Mouse (Mus musculus) thymus, adult 18-20 months (tissue): ENCODE results near the gene Hist2h2bb.
"Not testable (repeated sequence)": the region's sequence is repeated elsewhere in the genome, so short reads cannot be mapped to it uniquely, and the experiment has no call there.

Experiments used
- DNase-seq, 2 experiments: peaks; one replicate each; pipeline ENCODE4 v3.0.0; 2022; ENCODE audit warnings: mixed read lengths in 2 of 2

Hist2h2bb gene

DNA sequence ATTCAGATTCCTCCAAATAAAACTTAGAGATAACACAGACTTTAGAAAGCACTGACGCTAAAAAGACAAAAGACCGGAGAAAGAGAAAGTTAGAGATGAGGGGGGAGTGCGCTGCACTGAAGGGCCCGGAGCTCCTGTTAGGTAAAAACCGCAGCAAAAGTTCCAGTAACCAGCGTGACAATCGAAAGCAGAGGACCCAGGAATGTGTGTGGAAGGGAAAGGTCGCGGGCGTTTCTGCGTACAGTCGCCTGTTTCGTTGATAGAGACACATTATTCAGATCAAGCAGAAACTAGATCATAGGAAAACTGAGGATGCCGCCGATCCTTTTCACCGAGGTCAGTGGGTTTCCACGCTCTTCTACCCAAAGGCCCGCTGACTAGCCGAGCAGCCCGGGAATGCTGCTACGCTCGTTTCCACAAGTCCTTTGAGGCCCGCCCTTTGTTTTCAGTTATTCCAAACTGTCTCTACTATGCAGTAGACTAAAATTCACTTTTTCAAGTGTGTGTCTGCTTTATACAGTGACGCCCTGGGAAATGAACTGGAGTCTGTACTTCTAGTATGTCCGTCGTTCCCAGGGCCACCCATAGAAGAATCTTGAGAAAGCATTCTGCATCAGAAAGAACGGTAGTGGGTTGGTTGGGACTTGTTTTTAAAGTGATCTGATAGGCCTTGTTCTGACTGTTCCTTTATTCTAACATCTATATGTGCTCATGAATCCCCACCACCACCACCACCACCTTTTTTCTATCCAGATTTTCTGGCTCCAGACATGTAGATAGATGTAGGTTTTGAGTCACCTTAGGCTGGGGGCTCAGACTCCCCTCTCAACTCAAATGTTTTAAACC, 5.8 kb upstream of the Hist2h2bb start:
- peak in 1 of 2 experiments; percentile 55 for DNase-seq

DNA sequence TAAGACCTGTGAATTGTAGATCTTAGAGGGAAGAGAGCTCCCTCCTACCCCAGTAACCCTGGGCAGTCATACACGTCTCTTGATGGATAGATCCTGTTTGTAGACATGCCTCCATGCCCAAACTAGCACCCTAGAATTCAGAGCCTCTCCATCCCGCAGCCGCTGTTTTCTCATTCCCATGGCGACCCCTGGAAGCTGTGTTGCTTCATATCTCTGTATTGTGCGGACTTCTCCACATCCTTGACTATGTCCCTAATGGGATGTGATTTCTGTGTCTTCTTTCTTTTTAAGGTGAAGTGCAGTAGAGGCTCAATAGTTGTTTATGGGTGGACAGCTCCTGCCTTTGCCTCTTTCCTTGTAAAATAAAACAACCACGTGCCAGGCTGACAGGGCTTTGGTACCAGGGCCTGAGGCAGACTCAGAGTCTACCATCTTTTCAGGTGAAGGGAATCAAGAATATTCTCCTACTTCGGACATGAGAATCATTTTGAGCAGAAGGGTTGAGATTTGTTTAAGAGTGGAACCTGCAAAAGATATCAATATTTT, 5.1 kb upstream of the Hist2h2bb start:
- no peak for DNase-seq

DNA sequence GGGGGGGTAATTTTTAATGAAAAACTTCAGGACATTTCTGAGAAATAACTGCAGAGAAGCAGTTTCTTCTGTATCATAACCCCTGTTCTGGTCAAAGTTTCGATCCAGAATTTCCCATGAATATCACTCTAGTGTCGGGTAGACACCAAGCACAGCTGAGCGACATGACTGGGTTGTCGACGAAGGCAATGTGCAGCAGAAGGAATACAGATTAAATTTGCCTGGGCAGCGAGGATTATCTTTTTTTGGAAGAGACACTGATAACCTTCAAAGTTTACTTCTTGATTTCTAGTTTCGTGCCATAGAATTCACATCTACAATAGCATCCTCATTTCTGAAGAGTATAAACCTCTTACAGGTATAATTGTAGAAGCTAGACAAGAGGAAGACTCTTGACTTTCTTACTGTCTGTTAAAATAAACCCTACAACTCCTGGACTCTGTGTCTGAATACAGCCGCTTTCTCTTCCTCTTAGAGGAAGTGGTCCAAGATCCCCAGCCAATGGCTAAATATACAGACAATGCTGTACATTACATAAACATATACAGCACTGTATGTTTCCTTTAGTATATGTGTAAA, 3.3 kb upstream of the Hist2h2bb start:
- no peak for DNase-seq

DNA sequence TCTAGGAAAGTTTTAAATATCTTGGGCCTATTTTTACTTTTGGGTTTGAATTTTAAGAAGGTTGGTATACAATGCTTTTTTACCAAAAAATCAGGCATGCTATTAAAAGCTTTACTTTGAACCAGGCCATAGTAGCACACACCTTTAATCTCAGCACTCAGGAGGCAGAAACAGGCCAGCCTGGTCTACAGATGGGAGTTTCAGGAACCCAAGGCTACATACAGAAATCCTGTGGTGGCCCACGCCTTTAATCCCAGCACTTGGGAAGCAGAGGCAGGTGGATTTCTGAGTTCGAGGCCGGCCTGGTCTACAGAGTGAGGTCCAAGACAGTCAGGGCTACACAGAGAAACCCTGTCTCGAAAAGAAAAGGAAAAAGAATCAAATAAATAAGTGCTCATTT, 2.0 kb upstream of the Hist2h2bb start:
- no peak for DNase-seq

DNA sequence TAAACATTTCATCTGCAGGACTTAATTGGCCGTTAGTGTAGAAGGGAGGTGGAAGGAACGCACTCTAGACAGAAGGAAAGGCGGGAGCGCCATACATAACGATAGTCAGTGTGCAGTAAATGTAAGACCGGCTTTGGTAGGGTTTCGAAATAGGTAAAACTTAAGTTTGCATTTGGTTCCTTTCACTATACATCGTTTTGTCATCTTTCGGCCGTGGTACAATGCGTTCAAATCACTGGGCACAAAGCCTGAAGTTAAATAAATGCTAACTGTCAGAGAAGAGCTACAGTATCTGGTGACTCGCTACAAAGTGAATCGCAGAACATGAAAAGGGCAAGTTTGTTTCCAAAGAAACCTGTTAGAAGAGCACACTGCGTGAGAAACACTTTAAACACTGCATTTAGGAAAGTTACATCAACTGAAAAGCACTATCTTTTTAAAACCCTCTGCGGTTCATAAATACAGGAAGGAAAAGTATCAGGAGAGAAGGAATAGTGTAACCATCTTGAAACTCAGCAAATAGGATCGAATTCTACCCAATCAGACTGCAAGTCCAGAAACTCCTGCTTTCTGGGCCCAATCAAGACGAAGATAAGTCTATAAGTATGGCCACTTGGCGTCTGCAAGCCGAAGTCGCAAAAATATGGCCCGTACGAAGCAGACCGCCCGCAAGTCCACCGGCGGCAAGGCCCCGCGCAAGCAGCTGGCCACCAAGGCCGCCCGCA, 1.3 kb upstream of the Hist2h2bb start, which contains the start of gene Hist2h3b:
Gene Hist2h3b (plus strand): TSS at position 604 of the 725 bp plus-strand sequence.
- peak; percentile 57 to 74 for DNase-seq

DNA sequence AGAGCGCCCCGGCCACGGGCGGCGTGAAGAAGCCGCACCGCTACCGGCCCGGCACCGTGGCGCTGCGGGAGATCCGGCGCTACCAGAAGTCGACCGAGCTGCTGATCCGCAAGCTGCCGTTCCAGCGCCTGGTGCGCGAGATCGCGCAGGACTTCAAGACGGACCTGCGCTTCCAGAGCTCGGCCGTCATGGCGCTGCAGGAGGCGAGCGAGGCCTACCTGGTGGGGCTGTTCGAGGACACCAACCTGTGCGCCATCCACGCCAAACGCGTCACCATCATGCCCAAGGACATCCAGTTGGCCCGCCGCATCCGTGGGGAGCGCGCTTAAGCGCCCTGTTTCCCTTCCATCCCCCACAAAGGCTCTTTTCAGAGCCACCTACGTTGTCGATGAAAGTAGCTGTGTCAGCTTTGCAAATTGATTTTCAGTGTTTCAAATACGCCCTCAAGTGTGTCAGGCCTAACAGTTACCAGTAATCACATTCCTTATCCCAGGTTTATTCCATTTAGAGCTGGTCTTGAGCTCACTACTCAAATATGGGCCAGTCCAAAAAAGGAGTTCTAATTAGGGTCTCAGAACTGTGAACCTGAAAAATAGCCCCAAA, 675 bp upstream of the Hist2h2bb start:
- peak in 1 of 2 experiments; percentile 52 for DNase-seq

DNA sequence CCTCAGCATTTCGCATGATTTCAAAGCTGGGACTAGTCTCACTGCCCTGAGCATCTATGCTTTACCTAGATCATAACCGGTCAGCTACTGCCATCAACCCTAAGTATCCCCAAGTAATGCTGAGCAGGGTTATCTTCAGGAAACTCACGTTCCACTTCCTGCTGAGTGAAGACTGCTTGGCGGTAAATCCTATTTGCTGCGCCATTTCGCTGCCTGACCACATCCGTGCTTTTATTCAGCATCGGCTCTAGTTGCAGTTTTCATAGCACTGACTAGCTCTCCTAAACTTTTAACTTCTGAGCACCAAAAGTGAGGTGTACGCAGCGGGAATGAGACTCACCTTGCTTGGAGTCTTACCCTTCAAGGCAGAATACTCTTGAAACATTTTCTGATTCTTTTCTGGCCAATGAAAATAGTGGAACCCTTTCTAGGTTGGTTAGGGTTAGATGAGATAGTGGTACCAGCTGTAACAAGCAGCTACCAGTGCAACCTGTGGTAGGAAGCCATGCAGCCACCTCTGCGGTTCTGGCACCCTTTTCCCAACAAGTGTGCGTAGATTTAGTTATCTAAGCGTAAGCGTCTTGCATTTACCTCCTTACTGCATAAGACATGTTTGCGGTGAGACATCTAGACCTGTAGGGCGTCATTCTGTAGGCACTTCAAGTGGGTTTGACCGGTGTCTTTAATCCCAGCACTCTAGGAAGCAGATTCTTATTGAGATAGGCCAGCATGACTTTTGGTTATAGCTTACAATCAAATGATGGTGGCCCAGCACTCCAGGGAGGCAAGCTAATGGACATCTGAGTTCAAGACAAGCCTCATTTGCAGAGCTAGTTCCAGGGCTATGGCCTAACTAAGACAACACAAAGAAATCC, 4.3 kb downstream of the Hist2h2bb start:
- DNase-seq = peak; percentile 39 to 57

DNA sequence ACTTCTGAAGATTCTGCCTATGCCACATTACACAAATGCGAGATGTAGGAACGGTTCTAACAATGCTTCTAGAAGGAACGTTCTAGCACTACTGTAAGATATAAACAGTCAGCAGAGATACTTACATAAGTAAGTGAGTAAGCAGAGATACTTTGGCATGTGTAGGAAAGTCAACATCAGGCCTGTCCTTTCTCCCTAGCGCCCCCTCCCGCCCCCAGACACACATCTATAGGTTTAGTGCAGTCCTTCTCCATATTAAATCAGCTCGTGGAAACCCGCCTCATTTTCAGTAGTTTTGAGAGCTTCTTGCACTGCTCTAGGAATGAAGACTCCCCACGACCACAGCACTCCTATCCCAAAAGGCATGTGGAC, 7.9 kb downstream of the Hist2h2bb start:
- DNase-seq = peak; percentile 50 to 65

DNA sequence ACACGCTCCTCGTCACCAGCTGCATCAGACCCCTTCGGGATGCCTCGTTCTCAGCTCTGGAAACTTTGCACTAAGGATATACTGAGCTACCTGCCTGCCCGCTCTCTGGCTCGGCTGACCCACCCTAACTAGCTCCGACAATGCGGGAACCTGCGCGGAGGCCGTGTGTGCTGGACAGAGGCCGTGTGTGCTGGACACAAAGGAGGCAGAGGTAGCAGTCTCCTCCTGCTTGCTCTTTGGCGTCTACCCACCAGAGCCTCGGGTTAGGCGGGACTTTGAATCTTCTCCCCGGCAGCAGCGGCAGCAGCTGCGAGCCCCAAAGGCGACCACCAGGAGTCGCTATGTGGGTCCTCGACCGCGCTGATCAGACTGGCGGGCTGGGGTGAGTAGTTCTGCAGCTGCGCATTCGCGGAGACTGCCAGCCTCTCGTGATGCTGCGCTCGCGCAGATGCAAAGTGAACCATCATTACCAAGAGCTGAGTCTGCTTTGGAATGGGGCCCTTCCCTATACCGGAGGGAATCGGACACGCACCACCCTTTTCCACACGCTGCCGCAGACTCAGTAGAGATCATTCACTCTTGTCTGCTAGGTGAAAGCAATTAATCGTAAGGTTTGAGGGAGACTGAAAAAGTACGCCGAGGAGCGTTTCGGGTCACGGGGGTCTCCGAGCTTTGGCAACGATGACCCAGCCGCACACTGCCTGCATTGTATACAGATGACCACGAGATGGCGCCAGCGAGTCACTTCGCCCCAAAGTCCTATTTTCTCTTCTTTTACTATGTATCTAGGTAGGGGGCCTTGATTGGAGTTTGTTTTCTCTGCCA, 8.5 kb downstream of the Hist2h2bb start:
- DNase-seq = peak; percentile 88 to 90

DNA sequence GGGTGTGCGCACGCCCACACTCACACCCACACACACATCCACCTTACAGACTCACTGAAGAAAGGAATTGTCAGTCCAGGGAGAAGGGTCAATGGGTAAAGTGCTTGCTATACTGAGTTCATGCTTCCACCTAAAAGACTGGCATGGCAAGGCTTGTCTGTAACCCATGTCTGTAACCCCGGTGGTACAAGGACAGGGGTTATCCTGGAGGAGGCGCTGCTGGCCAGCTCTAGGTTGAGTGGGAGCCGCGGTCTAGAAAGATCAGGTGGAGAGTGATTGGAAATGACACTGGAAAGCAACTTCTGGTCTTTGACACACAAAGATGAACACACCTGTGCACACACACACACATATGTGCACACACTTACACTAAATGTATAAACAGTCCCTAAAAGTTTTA, 11.1 kb downstream of the Hist2h2bb start:
- DNase-seq = no peak

DNA sequence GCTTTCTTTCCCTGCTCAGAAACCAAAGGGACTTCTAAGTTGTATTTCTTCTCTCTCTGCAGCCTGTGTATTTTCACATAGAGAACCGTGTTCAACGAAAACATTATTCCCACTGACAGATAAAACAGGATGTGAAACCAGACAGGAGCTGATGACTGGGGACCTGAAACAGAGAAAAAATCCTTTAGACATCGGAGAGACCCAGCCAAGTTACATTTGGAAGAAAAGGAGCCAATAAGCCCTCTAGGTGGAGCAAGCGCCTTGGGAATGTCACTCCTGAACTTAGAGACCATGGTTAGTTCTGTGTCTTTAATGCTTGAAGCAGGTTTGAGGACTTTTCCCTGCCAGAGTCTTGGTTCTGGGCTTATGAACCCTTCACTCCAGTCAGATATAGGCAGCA, 14.9 kb downstream of the Hist2h2bb start:
- no peak for DNase-seq

DNA sequence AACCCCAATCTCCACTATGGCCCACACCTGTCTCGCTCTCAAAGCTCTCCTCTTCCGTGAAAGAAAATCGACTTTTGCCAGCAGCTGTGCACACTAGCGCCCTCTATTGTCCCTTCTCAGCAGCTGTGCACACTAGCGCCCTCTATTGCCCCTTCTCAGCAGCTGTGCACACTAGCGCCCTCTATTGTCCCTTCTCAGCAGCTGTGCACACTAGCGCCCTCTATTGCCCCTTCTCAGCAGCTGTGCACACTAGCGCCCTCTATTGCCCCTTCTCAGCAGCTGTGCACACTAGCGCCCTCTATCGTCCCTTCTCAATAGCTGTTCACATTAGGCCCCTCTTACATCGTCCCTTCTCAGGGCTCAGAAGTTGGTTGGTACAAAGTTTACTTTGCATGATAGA, 17.8 kb downstream of the Hist2h2bb start:
- DNase-seq = not testable (repeated sequence)

DNA sequence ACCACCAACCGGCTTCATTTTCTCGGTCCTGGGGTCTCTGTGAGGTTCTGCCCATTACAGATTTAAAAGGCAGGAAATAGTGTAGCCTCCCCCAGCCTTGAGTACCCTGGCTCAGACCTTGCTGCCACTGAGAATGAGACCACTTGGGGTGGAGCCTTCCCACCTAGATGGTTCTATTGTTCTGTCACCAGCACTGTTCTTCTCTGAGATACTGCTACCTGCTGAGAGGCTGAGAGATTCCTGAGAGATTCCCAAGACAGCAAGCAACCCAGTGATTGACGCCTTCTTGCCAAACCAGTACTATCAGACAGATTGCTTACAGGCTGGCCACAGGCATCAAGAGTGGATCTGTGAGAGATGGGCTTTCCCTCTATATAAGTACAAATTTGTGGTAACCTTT, 19.6 kb downstream of the Hist2h2bb start:
- no peak for DNase-seq

DNA sequence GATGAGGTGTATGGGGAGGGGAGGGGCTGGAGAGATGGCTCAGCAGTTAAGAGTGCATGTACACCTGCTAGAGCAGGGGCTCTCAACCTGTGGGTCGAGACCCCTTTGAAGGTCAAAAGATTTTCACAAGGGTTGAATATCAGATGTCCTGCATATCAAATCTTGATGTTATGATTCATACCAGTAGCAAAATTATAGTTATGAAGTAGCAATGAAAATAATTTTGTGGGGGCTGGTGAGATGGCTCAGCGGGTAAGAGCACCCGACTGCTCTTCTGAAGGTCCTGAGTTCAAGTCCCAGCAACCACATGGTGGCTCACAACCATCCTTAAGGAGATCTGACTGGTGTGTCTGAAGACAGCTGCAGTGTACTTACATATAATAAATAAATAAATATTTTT, 21.2 kb downstream of the Hist2h2bb start:
- DNase-seq = not testable (repeated sequence)

DNA sequence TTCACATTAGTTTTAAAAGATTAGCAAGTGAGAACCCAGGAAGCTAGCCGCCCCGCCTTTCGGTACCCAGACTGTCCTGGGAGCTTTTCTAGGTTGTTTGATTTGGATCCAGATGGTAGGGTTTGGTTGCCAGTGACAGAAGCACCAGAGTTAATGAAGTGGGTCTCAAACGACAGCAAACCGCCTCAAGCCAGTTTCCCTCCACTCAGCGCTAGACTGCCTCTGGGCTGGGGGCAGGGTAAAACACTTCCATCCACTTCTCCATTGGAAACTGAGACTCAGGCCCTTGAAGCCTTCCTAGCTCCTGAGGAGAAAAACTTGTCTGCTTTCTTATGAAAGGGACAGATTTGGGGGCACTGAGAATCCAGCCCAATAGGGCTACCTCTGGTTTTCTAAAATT, 23.1 kb downstream of the Hist2h2bb start:
- DNase-seq = no peak

DNA sequence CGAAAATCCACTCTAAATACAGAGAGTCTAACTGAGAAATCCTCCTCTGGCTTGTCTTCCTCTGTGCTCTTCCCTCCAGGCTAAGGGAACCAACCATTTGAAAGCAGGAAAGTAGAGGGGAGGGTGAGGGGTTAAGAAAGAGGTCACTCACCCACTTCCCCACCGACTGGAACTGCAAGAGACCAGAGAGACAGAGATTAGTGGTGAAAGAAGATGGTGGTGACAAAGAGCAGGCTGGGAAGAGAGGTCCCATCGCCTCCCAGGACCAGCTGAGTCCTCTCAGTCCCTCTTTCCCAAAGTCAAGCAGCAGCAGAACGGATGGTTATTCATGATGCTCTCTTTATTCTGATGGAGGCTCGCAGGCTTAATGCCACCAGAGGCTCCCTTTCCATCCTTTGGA, 23.8 kb downstream of the Hist2h2bb start:
- no peak for DNase-seq

DNA sequence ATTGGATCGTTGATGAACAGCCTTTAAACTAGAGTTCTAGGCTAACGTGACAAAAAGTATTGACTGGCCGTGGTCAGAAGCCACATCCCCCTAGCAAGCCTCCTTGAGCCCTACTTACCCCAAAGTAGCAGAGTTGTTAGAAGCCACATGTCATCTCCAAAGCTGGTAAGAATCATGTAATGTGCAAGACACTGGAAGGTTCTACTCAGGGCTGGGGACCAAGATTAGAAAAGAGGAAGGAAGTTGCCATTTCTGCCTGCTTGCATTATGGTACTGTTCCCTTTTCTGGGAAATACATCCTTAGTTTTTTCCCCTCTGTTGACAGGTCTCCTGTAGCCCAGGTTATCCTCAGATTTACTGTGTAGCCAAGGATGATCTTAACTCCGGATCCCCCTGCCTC, 24.2 kb downstream of the Hist2h2bb start, which contains the start of gene Fcgr1:
Gene Fcgr1 (minus strand): TSS at position 183 of the 400 bp plus-strand sequence.
- DNase-seq = no peak

DNA sequence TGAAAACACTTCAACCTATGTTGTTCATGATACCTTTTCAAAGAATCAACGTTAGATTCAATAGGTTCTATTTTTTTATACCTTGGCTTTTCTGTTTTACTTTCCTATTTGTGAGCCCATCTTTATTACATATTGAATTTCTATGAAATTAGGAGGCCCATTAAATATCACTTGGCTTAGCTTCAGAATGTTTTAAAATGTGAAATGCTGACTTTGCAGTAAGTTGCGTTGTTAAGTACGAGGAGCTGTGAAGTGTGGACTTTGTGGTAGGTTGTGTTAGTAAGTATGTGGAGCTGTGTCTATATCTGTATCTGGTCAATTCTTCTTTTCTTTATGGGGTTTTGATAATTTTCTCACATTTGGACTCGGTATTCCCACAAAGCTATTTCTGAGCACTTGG, 28.8 kb downstream of the Hist2h2bb start:
- DNase-seq = no peak

DNA sequence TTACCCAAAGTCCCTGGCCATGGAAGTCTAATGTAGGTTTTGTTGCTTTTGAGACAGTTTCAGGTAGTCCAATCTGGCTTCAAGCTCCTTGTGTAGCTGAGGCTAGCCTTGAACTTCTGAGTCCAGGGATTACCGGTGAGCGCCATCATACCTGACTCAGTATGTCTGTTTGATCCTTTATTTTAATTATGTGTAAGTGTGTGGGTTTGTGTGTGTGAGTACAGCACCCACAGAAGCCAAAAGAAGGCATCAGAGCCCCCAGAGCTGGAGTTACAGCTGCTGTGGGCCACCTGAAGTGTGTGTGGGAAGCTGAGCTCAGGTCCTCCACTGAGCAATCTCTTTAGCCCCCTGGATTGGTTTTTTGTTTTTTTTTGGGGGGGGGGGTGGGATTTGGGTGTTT, 30.0 kb downstream of the Hist2h2bb start:
- DNase-seq = no peak

DNA sequence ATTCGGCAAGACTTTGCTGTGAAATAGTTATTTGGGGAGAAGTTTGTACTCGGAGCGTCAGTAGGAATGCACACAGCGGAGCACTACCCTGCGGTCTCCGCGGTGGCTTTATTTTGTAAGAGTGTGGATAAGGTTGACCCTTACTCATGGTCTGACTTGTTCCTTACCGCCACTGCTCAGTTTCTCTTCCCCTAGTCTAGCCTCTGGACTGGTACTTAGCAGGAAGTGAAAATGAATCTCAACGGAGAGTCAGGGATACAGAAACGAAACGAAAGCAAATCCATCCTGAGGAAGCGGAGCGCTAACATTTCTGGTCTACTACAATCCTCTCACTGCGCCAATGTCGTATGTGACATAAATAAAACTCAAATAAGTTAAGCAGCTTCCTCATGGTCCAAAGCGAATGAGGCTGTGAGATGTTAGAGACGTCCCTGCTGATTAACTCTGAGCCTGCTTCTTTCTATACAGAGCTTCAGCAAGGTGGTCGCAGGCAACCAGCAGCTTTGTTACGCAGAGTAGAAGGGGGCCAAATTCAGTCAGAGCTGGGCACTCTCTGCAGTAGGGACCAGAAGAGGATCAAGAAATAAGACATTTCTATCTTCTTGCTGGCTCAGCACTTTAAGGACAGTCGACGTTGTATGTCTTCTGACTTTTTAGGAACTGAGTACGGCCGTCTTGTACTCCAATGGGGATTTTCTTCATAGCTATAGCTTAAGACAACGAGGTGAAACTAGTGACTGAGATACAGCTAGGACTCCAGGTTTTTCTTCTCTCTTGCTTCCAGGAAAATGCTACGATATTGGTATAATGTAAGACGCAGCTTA, 31.4 kb downstream of the Hist2h2bb start:
- DNase-seq = no peak
